Mouse (Mus musculus): Measurements from ENCODE around the gene Pnmal2.

Gene Pnmal2

GRCm38 (mm10) chr7:16956410-16957265, 12.2 kb downstream of the Pnmal2 start:
- in situ Hi-C loops (cut with MboI; ENCODE audit: unreplicated experiment in 2 of 2): loop anchor here in 1 of 2 experiments (25.0 kb wide), 1 partner anchor 1731 kb away; the partner anchor contains the start of gene Psg20

GRCm38 (mm10) chr7:16959539-16960187, 15.2 kb downstream of the Pnmal2 start, which contains the start of gene Pnmal1:
TSS of gene Pnmal1 (plus strand) at chr7:16959679.
- in situ Hi-C loops (cut with MboI; ENCODE audit: unreplicated experiment in 2 of 2): loop anchor here in 1 of 2 experiments (25.0 kb wide), 1 partner anchor 1728 kb away; the partner anchor contains the start of gene Psg20

DNA sequence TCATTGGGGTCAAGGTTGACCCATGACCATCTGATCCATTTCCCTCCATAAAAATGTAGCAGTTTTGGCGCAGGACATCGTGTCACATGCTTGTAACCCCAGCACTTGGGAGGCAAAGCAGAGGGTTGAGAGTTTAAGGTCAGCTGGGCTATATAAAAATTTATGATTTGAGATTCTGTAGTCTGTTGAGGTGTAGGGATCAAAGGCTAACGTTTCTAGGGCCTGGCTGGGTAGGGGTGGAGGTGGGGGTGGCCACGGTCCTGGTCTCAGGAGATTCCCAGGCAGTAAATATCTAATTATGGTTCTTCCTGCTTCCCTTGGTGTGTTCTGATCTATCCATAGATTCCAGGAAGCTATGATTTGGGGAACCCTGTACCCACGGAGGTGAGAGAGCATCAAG, 17.2 kb downstream of the Pnmal2 start:
- in situ Hi-C loops (cut with MboI; ENCODE audit: unreplicated experiment in 2 of 2): loop anchor here in 1 of 2 experiments (25.0 kb wide), 1 partner anchor 1726 kb away; the partner anchor contains the start of gene Psg20

GRCm38 (mm10) chr7:16968414-16968813, 23.9 kb downstream of the Pnmal2 start:
- in situ Hi-C loops (cut with MboI; ENCODE audit: unreplicated experiment in 2 of 2): loop anchor here in 1 of 2 experiments (25.0 kb wide), 1 partner anchor 1719 kb away; the partner anchor contains the start of gene Psg20

- in situ Hi-C loops (cut with MboI; ENCODE audit: unreplicated experiment in 2 of 2): loop anchor here in 1 of 2 experiments (25.0 kb wide), 1 partner anchor 1716 kb away; the partner anchor contains the start of gene Psg20
Measured at GRCm38 (mm10) chr7:16971160-16971559, 26.7 kb downstream of the Pnmal2 start.

DNA sequence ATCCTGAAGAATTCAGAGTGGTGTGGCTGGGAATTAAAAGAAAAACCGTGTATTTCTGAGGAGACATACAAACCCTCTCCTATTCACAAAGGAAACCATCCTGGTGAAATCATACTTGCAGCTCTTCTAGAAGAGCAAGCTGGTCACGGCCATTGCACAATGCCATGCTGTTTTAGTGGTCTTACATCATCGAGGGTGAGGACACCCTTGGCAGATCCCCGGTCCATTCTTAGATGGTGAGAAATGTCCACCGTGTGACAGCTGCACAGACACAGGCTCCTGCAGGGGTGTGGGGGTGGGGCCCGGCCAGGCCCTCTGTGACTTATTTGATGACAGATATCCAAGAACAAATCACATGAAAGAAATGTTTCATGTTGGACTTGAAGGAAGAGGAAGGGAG, 29.5 kb downstream of the Pnmal2 start:
- in situ Hi-C loops (cut with MboI; ENCODE audit: unreplicated experiment in 2 of 2): loop anchor here in 1 of 2 experiments (25.0 kb wide), 1 partner anchor 1713 kb away; the partner anchor contains the start of gene Psg20

DNA sequence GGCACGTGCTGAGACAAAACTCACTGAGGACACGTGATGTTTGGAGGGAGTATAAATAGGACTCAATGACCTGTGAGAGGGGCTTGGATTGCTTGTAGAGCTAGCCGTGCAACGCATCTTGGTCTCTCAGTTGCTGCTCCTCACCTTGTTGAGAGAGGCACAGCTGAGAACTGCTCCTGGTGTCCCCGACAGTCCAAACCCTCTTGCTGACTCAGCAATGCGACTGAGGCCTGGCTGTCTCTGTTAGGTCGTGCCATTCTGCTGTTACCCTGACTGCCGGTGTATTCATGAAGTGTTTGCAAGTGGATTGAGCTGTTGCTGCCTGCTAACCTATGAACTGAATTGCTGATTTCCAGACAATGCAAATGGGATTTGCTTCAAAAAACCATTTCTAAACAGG, 31.8 kb downstream of the Pnmal2 start:
- in situ Hi-C loops (cut with MboI; ENCODE audit: unreplicated experiment in 2 of 2): no loop called here

GRCm38 (mm10) chr7:16978173-16978572, 33.7 kb downstream of the Pnmal2 start:
- in situ Hi-C loops (cut with MboI; ENCODE audit: unreplicated experiment in 2 of 2): no loop called here

DNA sequence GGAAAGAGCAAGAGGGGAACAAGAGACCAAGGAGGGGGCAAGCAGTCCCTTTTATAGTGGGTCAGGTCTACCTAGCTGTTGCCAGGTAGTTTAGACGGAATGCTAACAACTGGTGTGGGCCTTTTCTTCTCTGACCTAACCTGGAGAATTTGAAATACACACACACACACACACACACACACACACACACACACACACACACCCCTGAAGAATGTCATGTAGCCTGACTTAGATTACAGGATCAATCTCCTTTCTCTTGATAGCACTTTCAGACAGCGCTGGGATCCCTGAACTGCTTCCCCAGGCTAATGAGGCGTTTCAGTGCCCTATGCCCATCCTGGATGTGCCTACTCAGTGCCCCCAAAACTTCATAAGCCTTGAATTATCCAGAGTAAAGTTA, 34.1 kb downstream of the Pnmal2 start:
- in situ Hi-C loops (cut with MboI; ENCODE audit: unreplicated experiment in 2 of 2): no loop called here

DNA sequence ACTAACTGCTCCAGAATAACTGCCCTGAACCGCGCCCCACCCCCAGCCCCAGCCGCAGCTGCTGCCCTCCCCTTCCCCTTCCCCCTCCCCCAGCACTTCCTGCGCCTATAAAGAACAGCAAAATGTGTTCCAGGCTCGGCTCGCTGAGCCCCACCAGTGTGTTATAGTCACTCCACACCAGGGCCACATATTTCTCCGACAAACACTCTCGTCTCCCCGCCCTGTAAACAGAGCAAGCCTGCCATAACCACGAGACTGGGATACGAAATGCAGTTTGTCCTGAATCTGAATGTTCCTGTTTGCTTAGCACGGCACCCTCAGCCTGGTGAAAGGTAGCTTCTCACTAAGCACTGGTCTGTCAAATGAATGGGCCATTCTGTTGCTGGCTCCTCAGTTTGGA, 35.9 kb downstream of the Pnmal2 start:
- in situ Hi-C loops (cut with MboI; ENCODE audit: unreplicated experiment in 2 of 2): no loop called here

DNA sequence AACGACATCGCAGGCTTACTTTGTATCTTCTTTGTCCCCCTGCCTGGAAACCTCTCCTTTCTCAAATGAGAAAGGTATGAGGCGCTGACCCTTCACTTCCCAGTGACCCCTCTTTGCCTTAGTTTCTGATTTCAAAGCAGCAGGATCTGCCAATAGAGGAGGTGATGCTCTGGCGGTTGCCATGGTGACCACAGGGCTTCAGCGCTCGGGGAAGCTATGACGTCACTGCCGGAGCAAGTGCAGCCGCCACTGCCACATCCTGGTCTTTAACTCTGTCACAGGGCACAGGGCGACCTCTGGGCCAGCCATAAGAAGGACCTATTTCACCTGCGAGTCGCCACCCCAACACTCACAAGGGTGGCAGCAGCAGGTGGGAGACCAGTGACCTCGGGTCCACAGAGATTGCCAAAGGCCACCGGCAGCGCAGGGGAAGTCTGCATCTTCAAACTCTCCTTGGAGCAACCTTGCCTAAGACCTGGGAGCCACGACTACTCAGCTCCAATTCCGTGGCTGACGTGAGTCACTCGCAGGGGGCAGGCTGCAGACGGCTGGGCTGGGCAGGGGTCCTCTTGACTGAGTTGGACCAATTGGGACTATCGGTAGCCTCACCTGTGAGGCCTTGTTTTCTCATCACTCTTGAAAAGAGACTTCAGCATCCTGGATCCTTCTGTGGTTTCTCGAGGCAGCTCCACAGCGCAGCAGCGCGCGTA, 38.5 kb downstream of the Pnmal2 start, which contains the start of gene Gm42372:
Gm42372 (plus strand) TSS at position 228 of the 710 bp plus-strand sequence.
- in situ Hi-C loops (cut with MboI; ENCODE audit: unreplicated experiment in 2 of 2): no loop called here

DNA sequence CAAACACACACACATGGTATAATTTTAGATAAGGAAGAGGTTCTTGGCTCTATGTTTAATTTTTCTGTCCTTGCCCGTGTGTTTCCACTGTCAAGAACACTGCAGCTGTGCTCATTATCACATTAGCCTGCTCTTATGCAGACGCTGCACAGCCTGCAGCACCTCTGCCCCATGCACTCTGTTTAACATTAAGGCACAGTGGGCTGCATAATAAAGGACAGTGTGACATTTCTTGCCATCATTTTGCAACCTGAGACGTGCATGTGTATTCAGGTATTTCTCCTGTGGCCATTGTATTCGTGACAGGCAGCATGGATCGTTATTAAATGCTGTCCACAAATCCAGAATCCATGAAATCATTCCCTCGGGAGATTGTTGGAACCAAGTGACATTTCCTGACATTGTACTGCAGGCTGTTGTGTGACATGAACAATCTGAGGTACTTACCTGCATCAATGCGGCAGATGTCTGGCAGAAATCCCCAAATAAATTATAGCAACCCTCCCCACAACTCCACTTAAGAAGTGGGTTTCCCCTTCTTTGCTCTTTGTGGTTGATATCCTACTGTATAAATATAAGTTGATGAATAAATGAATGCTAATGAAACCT, 43.2 kb downstream of the Pnmal2 start:
- in situ Hi-C loops (cut with MboI; ENCODE audit: unreplicated experiment in 2 of 2): no loop called here

GRCm38 (mm10) chr7:16988405-16988804, 43.9 kb downstream of the Pnmal2 start:
- in situ Hi-C loops (cut with MboI; ENCODE audit: unreplicated experiment in 2 of 2): no loop called here

DNA sequence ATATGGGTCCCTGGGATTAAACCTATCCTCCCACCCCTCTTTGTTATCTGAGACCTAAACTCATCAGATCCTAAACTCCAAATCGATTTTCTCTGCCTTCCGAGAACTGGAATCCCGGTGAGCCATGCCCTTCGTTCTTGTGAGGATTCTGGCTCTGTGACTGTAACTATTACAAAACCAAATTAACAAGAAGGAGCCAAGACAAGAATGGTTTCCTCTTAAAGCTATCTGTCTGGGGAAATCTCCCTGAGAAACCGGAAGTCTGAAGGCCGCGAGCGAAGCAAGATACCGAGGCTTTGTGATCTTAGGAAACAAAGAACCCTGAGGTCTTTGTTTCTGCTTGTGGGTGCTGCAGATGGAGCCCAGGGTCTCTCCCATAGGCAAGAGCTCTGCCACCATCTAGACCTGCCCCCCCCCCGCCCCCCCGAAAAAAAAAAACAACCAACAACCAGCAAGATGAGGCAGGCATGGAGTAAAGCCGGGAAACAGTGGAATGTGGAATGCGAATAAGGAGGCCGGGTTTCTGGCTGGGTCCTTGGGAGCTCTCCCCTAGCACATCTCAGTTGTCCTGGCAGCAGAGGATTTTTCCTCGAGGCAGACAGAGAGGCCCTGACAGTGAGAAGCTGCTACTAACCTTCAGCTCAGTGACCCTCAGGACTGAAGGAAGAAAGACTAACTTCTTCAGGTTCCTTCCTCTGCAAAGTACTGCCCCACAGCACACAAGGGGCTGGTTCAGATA, 45.7 kb downstream of the Pnmal2 start:
- in situ Hi-C loops (cut with MboI; ENCODE audit: unreplicated experiment in 2 of 2): loop anchor here in 1 of 2 experiments (10.0 kb wide), 1 partner anchor 55 kb away; no protein-coding TSS in a partner anchor

DNA sequence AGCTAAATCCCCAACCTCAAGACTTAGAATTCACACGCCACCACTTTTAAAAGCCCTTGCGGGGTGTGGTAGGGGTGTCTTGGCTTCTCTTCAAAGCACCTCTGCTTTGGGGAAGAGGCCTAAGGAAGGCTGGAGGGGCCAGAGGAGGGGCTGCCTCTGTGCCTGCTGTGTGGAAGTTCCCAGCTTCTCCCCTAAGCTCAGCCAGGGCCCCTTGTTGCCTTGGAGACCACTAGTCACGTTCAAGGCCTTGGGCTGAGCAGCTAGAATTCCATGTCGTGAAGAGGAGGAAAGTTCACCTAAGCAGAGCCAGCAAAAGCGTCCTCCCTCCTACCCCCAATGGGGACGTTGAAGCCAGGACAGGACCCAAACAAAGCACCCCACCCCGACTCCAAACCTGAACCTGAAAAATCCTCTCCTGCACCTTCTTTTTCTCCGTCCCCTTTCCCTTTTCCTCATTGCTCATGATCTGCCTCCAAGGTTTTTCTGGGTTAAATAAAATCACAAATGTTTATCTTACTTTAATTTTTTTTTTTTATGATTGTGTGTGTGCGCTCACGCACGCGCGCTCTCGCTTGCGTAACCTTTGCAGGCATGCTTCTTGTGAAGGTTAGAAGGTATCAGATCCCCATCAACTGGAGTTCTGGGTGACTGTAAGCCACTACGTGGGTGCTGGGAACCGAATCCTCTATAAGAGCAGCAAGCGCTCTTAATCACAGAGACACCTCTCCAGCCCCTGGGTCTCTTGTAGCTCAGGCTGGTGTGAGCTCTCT, 47.4 kb downstream of the Pnmal2 start:
- in situ Hi-C loops (cut with MboI; ENCODE audit: unreplicated experiment in 2 of 2): loop anchor here in 1 of 2 experiments (10.0 kb wide), 1 partner anchor 57 kb away; no protein-coding TSS in a partner anchor

DNA sequence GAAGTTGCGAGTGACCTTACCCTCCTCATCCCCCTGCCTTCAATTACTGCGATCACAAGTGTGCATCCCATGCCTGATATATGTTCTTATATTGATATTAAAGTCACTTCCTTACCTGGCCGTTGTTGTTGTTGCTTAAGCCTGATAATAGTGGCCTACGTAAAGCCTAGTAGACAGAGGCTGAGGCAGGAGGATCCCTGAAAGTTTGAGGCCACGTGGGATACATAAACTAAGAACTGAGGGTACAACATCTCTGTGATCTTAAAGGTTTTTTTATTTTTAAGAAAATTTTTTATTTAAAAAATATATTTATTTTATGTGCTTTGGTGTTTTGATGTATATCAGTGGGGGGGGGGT, 47.9 kb downstream of the Pnmal2 start, which contains the start of gene Ccdc8:
Ccdc8 (plus strand) TSS at position 258 of the 357 bp plus-strand sequence.
- in situ Hi-C loops (cut with MboI; ENCODE audit: unreplicated experiment in 2 of 2): loop anchor here in 1 of 2 experiments (10.0 kb wide), 1 partner anchor 58 kb away; no protein-coding TSS in a partner anchor

DNA sequence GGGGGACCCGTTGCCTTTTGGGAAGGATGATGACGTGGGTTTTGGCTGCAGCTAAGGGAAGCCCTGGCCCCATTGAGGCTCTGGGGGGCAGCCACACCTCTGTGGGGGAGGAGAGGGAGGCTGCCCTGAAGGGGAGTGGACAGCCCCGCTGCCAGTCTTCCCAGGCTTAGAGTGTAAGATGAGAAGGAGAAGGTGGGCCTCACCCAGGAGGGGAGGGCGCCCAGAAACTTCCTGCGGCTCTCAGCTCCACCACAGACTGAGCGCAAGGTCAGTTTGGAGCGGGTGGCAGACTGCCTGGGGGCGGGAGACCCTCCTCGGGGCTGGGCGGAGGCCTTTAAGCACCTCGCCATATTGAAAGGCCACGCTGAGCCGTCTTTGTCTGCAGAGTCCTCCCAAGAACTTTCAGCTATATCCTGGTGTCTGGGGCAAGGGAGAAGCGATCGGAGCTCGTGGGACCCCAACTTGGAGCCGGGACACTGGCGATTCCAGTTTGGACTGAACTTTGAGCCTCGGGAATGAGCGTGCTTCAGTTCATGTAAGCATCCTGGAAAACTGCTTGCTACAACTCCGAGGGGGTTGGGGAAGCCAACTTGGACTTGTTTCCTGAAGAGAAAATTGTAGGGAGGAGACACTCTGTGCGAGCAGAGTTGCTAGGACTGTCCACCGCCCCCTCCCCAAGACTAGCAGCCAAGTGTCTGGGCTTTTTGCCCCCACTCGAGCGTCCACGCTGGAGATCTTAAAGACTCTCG, 49.3 kb downstream of the Pnmal2 start:
- in situ Hi-C loops (cut with MboI; ENCODE audit: unreplicated experiment in 2 of 2): loop anchor here in 1 of 2 experiments (10.0 kb wide), 1 partner anchor 59 kb away; no protein-coding TSS in a partner anchor
